Mouse (Mus musculus): Measurements from ENCODE around the gene Lsm3. TPM values are rescaled to one million over a fixed set of nuclear protein-coding genes. Genes with fewer than 3 reads are reported as not detected.

The Lsm3 gene
- polyA plus RNA-seq, 1 experiment from 2014 or later: 121 TPM

DNA sequence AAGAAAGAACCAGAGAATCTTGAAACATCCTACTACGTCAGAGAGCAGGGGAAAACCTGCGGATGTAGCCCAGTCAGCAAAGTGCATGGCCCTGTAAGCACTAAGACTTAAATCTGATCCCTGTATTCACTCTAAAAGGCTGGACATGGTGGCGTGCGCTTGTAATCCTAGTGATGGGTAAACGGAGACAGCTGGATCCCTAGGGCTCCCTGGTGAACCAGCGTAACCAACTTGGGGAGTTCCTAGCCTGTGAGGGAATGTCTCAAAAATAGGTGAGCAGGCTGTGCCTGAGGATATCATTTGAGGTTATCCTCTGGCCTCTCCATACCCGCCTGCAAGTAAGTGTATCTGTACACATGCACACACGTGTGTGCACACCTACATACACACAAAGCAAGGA, 14.9 kb downstream of the Lsm3 start:
- no peak for TF ChIP-seq CTCF (IDR thresholded peaks at IDR 0.05; ENCODE audit: low read depth)
- no peak for TF ChIP-seq EP300 (optimal IDR thresholded peaks at IDR 0.05)
- WGBS: 81% methylated on average over 8 of the region's 8 CpGs
- no peaks in the 10 kb centered on the region for H3K4me1 ChIP-seq (replicated peaks; ENCODE audit: control insufficient read depth, insufficient read depth)

DNA sequence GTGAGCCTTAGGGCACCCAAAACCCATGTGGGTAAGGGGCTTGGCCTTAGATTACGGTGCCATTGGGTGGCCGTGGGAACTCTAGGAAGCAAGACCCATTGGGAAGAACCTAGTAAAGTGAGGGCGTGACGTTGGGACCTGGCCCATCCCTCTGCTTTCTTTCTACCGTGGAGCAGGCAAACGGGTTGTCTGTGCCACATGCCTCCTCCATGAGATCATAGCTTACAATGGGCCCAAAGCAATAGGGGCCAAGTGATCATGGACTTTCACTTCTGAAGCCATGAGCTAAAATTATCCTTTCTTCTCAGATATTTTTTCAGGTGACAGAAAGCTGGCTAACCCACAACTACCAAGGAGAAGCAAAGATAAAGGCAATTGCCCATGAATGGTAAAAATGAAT, 15.5 kb downstream of the Lsm3 start:
- ATAC-seq (ENCODE audit: low FRiP score, low TSS enrichment) (no peak), DNase-seq (ENCODE audit: low spot score) (no peak)
- Histone ChIP-seq H3K4me2 (replicated peaks; ENCODE audit: low read depth) (no peak overlapping the region), H3K9me3 (ENCODE audit: control insufficient read depth, low read length) (no peaks in the 10 kb centered on the region), H3K4me1 (replicated peaks; ENCODE audit: control insufficient read depth, insufficient read depth) (no peaks in the 10 kb centered on the region), H3K27me3 (ENCODE audit: control insufficient read depth, insufficient read depth, low read length) (no peaks in the 10 kb centered on the region), H3K9ac (ENCODE audit: low read length) (no peak overlapping the region), H3K36me3 (ENCODE audit: control insufficient read depth, insufficient read depth, low read length) (no peaks in the 10 kb centered on the region), H3K4me3 (ENCODE audit: low read depth, low read length) (no peak overlapping the region), H3K27ac (replicated peaks) (no peak overlapping the region)
- TF ChIP-seq EP300 (optimal IDR thresholded peaks at IDR 0.05) (no peak), CTCF (IDR thresholded peaks at IDR 0.05; ENCODE audit: low read depth) (no peak)
- WGBS: 59% methylated on average over 6 of the region's 6 CpGs

More for the DNA sequence above, 14.9 kb downstream of the Lsm3 start:
- Histone ChIP-seq H3K27ac (replicated peaks) (no peak overlapping the region), H3K36me3 (ENCODE audit: control insufficient read depth, insufficient read depth, low read length) (no peaks in the 10 kb centered on the region), H3K4me2 (replicated peaks; ENCODE audit: low read depth) (no peak overlapping the region), H3K4me3 (ENCODE audit: low read depth, low read length) (no peak overlapping the region), H3K27me3 (ENCODE audit: control insufficient read depth, insufficient read depth, low read length) (no peaks in the 10 kb centered on the region), H3K9ac (ENCODE audit: low read length) (no peak overlapping the region), H3K9me3 (ENCODE audit: control insufficient read depth, low read length) (no peaks in the 10 kb centered on the region)
- ATAC-seq (ENCODE audit: low FRiP score, low TSS enrichment): no peak
- DNase-seq (ENCODE audit: low spot score): no peak

DNA sequence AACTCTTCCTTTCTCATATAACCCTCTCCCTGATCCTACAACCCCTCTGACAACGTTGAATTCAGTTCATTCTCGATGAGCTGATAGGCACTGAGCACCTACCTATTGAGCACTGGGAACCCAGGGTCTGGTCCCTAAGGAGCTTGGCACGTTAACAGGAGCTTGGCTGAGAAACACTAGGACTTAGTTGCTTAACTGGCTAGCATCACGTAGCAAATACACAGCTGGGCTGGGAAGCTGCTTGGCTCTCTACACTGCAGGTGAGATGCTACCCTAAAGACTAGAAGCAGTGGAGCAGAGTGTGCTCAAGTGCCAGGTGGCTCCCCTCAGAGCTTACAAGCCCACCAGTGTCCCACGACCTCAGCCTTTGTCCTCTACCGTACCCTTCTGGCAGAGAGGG, 16.9 kb downstream of the Lsm3 start:
- Histone ChIP-seq H3K9me3 (ENCODE audit: control insufficient read depth, low read length) (no peaks in the 10 kb centered on the region), H3K9ac (ENCODE audit: low read length) (no peak overlapping the region), H3K27me3 (ENCODE audit: control insufficient read depth, insufficient read depth, low read length) (no peaks in the 10 kb centered on the region), H3K4me1 (replicated peaks; ENCODE audit: control insufficient read depth, insufficient read depth) (no peaks in the 10 kb centered on the region), H3K27ac (replicated peaks) (0 out of 2 replicates have a peak overlapping the region, but pooled peaks have one; percentile 24), H3K36me3 (ENCODE audit: control insufficient read depth, insufficient read depth, low read length) (no peaks in the 10 kb centered on the region), H3K4me2 (replicated peaks; ENCODE audit: low read depth) (no peak overlapping the region), H3K4me3 (ENCODE audit: low read depth, low read length) (no peak overlapping the region)
- TF ChIP-seq EP300 (optimal IDR thresholded peaks at IDR 0.05) (no peak), CTCF (IDR thresholded peaks at IDR 0.05; ENCODE audit: low read depth) (no peak)
- no peak for ATAC-seq (ENCODE audit: low FRiP score, low TSS enrichment)
- 42% methylated on average over 6 of the region's 6 CpGs for WGBS
- no peak for DNase-seq (ENCODE audit: low spot score)

DNA sequence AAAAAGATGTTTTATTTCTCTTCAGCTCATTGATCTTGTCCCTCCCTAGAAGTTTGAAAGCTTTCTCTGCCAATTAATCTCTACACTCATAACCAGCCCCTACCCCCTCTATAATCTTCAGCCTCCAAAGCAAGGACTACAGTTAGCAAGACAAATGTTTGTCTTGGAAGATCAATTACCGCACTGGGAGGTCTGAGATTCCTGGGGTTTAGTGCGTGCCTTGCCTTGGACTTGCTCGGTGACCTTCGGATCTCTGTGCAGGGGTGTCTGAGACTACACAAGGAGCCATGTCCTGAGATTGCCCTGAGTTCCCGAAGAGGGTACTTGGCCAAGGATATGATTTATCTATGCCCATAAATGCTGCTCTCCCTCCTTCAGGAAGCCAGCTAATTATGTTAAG, 17.6 kb downstream of the Lsm3 start:
- Histone ChIP-seq H3K4me3 (ENCODE audit: low read depth, low read length) (no peak overlapping the region), H3K27me3 (ENCODE audit: control insufficient read depth, insufficient read depth, low read length) (no peaks in the 10 kb centered on the region), H3K36me3 (ENCODE audit: control insufficient read depth, insufficient read depth, low read length) (no peaks in the 10 kb centered on the region), H3K4me2 (replicated peaks; ENCODE audit: low read depth) (no peak overlapping the region), H3K9ac (ENCODE audit: low read length) (no peak overlapping the region), H3K4me1 (replicated peaks; ENCODE audit: control insufficient read depth, insufficient read depth) (no peaks in the 10 kb centered on the region), H3K27ac (replicated peaks) (no peak overlapping the region), H3K9me3 (ENCODE audit: control insufficient read depth, low read length) (no peaks in the 10 kb centered on the region)
- no peak for DNase-seq (ENCODE audit: low spot score)
- ATAC-seq (ENCODE audit: low FRiP score, low TSS enrichment): no peak
- WGBS: 15% methylated on average over 5 of the region's 5 CpGs
- TF ChIP-seq EP300 (optimal IDR thresholded peaks at IDR 0.05): no peak
- no peak for TF ChIP-seq CTCF (IDR thresholded peaks at IDR 0.05; ENCODE audit: low read depth)

DNA sequence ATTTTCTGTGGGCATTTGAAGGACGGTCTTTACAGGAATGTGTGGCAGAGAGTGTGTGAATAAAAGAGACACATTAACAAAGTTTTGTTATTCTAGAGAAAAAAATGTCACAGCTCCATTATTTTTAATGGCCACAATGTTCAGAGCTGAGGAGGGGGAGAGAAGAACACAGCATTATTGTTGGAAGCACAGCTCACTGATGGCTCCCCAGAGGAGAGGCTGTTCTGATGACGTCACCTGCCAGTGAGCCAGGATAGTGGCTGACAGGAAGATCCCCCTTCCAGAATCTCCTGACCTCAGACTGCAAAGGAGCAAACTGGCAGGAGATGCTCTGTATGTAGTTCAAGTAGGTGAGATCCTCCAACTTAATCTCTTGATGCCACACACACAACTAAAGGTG, 18.0 kb downstream of the Lsm3 start:
- no peak overlapping the region for H3K4me2 ChIP-seq (replicated peaks; ENCODE audit: low read depth)
- no peaks in the 10 kb centered on the region for H3K36me3 ChIP-seq (ENCODE audit: control insufficient read depth, insufficient read depth, low read length)
- no peak for DNase-seq (ENCODE audit: low spot score)
- H3K9ac ChIP-seq (ENCODE audit: low read length): no peak overlapping the region
- H3K4me3 ChIP-seq (ENCODE audit: low read depth, low read length): no peak overlapping the region
- WGBS: 39% methylated on average over 2 of the region's 2 CpGs
- H3K9me3 ChIP-seq (ENCODE audit: control insufficient read depth, low read length): no peaks in the 10 kb centered on the region
- no peak overlapping the region for H3K27ac ChIP-seq (replicated peaks)
- H3K4me1 ChIP-seq (replicated peaks; ENCODE audit: control insufficient read depth, insufficient read depth): no peaks in the 10 kb centered on the region
- no peaks in the 10 kb centered on the region for H3K27me3 ChIP-seq (ENCODE audit: control insufficient read depth, insufficient read depth, low read length)
- TF ChIP-seq EP300 (optimal IDR thresholded peaks at IDR 0.05) (no peak), CTCF (IDR thresholded peaks at IDR 0.05; ENCODE audit: low read depth) (no peak)
- no peak for ATAC-seq (ENCODE audit: low FRiP score, low TSS enrichment)

DNA sequence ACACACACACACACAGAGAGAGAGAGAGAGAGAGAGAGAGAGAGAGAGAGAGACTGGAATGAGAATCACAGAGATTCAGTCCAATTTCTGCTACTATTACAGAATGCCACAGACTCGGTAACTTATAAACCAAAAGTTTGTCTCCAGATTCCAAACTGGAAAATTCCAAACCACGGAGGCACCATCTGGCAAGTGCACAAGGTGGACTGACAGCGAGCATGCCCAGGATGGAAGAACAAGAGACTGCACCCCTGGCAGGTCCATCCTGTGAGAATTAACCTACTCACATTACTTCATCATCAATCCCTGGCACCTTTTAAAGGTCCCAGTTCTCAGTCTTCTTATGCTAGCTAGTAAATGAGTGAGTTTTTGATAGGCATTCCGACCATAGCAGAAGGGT, 18.5 kb downstream of the Lsm3 start:
- Histone ChIP-seq H3K36me3 (ENCODE audit: control insufficient read depth, insufficient read depth, low read length) (no peaks in the 10 kb centered on the region), H3K4me2 (replicated peaks; ENCODE audit: low read depth) (no peak overlapping the region), H3K27me3 (ENCODE audit: control insufficient read depth, insufficient read depth, low read length) (no peaks in the 10 kb centered on the region), H3K27ac (replicated peaks) (no peak overlapping the region), H3K9ac (ENCODE audit: low read length) (no peak overlapping the region), H3K4me1 (replicated peaks; ENCODE audit: control insufficient read depth, insufficient read depth) (no peaks in the 10 kb centered on the region), H3K9me3 (ENCODE audit: control insufficient read depth, low read length) (no peaks in the 10 kb centered on the region), H3K4me3 (ENCODE audit: low read depth, low read length) (no peak overlapping the region)
- no peak for TF ChIP-seq EP300 (optimal IDR thresholded peaks at IDR 0.05)
- TF ChIP-seq CTCF (IDR thresholded peaks at IDR 0.05; ENCODE audit: low read depth): no peak
- no peak for ATAC-seq (ENCODE audit: low FRiP score, low TSS enrichment)
- no peak for DNase-seq (ENCODE audit: low spot score)
- 66% methylated on average over 4 of the region's 4 CpGs for WGBS
